Mouse (Mus musculus): Measurements from ENCODE around the gene Cpsf4l.

GRCm38 (mm10) chr11:113697571-113697970, 12.2 kb downstream of the Cpsf4l start:
- TF ChIP-seq CTCF (IDR thresholded peaks at IDR 0.05; ENCODE audit: low read depth) (no peak), EP300 (IDR thresholded peaks at IDR 0.05; ENCODE audit: low read depth) (no peak)
